In genomic region chr6:87043131-87043516, GRCm38 (mm10) we compare ENCODE assay signal across 8 mouse cellular contexts. TPM values are rescaled to one million over a fixed set of nuclear protein-coding genes. Genes with fewer than 3 reads are reported as not detected.
A peak's percentile ranks its signal among the peaks of the same experiment; 100 is the strongest.
DNase-seq lines count a peak whose midpoint lies in the region; ATAC-seq and TF ChIP-seq lines count a peak whose summit lies in the region.

No protein-coding gene starts in this region.

- WGBS in kidney, embryonic 15.5 days = under 1% methylated on average over 9 of the region's 9 CpGs
- WGBS in bone marrow, adult 2 months = 10% methylated on average over 9 of the region's 9 CpGs
- WGBS in hindbrain, embryonic 14.5 days = 2% methylated on average over 9 of the region's 9 CpGs
- 0% methylated on average over 9 of the region's 9 CpGs for WGBS in midbrain, embryonic 14.5 days

- no peaks in the 10 kb centered on the region for H3K9me3 ChIP-seq in kidney, embryonic 15.5 days (replicated peaks)
- no peaks in the 10 kb centered on the region for H3K9me3 ChIP-seq in hindbrain, embryonic 14.5 days (ENCODE audit: control insufficient read depth, low read length)
- H3K9me3 ChIP-seq in midbrain, embryonic 14.5 days (ENCODE audit: control insufficient read depth, low read length) = no peaks in the 10 kb centered on the region

- peak overlapping the region; percentile 83 for H3K4me2 ChIP-seq in kidney, embryonic 15.5 days
- H3K4me2 ChIP-seq in hindbrain, embryonic 14.5 days (replicated peaks) = peak overlapping the region; percentile 82
- H3K4me2 ChIP-seq in midbrain, embryonic 14.5 days (ENCODE audit: low read length) = peak overlapping the region; percentile 67

- peak overlapping the region; percentile 74 for H3K4me3 ChIP-seq in kidney, embryonic 15.5 days (replicated peaks)
- peak overlapping the region; percentile 88 for H3K4me3 ChIP-seq in bone marrow, adult 2 months (replicated peaks; ENCODE audit: control insufficient read depth, low read depth, low read length)
- H3K4me3 ChIP-seq in hindbrain, embryonic 14.5 days (replicated peaks; ENCODE audit: low read length) = peak overlapping the region; percentile 97
- peak overlapping the region; percentile 88 for H3K4me3 ChIP-seq in midbrain, embryonic 14.5 days (replicated peaks; ENCODE audit: low read depth, low read length)

- H3K27ac ChIP-seq in kidney, embryonic 15.5 days = peak overlapping the region; percentile 100
- peak overlapping the region; percentile 96 for H3K27ac ChIP-seq in bone marrow, adult 2 months (ENCODE audit: control insufficient read depth, insufficient read depth, low read depth, low read length, poor library complexity)
- H3K27ac ChIP-seq in hindbrain, embryonic 14.5 days = peak overlapping the region; percentile 99
- H3K27ac ChIP-seq in midbrain, embryonic 14.5 days (replicated peaks; ENCODE audit: low read depth, low read length) = peak overlapping the region; percentile 97

- TF ChIP-seq CTCF in bone marrow, adult 2 months (IDR thresholded peaks at IDR 0.05; ENCODE audit: control insufficient read depth, insufficient read depth, low read length) = no peak

- H3K4me1 ChIP-seq in kidney, embryonic 15.5 days = peaks cover 15% of the 10 kb centered on the region
- peaks cover 1% of the 10 kb centered on the region; the same call in 1 of the 2 replicates for H3K4me1 ChIP-seq in bone marrow, adult 2 months (ENCODE audit: control insufficient read depth, insufficient read depth, low read length)
- H3K4me1 ChIP-seq in hindbrain, embryonic 14.5 days (replicated peaks; ENCODE audit: control insufficient read depth, insufficient read depth, low read length) = peaks cover 13% of the 10 kb centered on the region
- H3K4me1 ChIP-seq in midbrain, embryonic 14.5 days (ENCODE audit: control insufficient read depth, insufficient read depth, low read length) = peaks cover 7% of the 10 kb centered on the region

- no peaks in the 10 kb centered on the region for H3K27me3 ChIP-seq in kidney, embryonic 15.5 days
- H3K27me3 ChIP-seq in hindbrain, embryonic 14.5 days (ENCODE audit: control insufficient read depth, insufficient read depth, low read length) = no peaks in the 10 kb centered on the region
- no peaks in the 10 kb centered on the region for H3K27me3 ChIP-seq in midbrain, embryonic 14.5 days (ENCODE audit: control insufficient read depth, insufficient read depth, low read length)

- ATAC-seq in kidney, embryonic 15.5 days (replicated peaks; ENCODE audit: low FRiP score) = peak; percentile 47
- peak; percentile 34 for ATAC-seq in hindbrain, embryonic 14.5 days (ENCODE audit: low FRiP score)
- peak; percentile 3; the same call in 1 of the 2 replicates for ATAC-seq in midbrain, embryonic 14.5 days (ENCODE audit: low FRiP score, low TSS enrichment)

- no peak for DNase-seq in kidney, postnatal 14 days
- DNase-seq in hindbrain, embryonic 14.5 days (ENCODE audit: low spot score) = no peak
- DNase-seq in midbrain, embryonic 14.5 days = peak; percentile 60
- DNase-seq in thymus, postnatal 0 days (ENCODE audit: low spot score) = no peak
- DNase-seq in right cerebral cortex, postnatal 4 days = no peak
- no peak for DNase-seq in testis, postnatal 14 days (ENCODE audit: low spot score)

- H3K9ac ChIP-seq in kidney, embryonic 15.5 days = peak overlapping the region; percentile 89
- H3K9ac ChIP-seq in hindbrain, embryonic 14.5 days = peak overlapping the region; percentile 94
- H3K9ac ChIP-seq in midbrain, embryonic 14.5 days (replicated peaks; ENCODE audit: low read length) = peak overlapping the region; percentile 92

- peaks cover 9% of the 10 kb centered on the region for H3K36me3 ChIP-seq in kidney, embryonic 15.5 days
- H3K36me3 ChIP-seq in hindbrain, embryonic 14.5 days (replicated peaks; ENCODE audit: control insufficient read depth, insufficient read depth) = peaks cover 4% of the 10 kb centered on the region
- H3K36me3 ChIP-seq in midbrain, embryonic 14.5 days (ENCODE audit: control insufficient read depth, insufficient read depth, low read length) = no peaks in the 10 kb centered on the region

- TF ChIP-seq POLR2A in bone marrow, adult 2 months (IDR thresholded peaks at IDR 0.05; ENCODE audit: borderline replicate concordance, control insufficient read depth, low read depth, low read length) = no peak

RNA-seq across cellular contexts. Expression of gene Gfpt1, which starts 0.5 kb away (rescaled TPM):
- 19.8 and 22.0 TPM in 2 replicates for polyA plus RNA-seq in kidney, embryonic 15.5 days (2015; fragmentation: Nextera tagmentation; extraction: Ambion mirVana)
- 6.1 and 11.5 TPM in 2 replicates for polyA plus RNA-seq in bone marrow, adult 2 months (2011; ENCODE audit: insufficient read depth, insufficient read length, low replicate concordance, missing spikeins)
- polyA plus RNA-seq in hindbrain, embryonic 14.5 days (2014; fragmentation: Nextera tagmentation; extraction: Ambion mirVana) = 26.9 and 28.8 TPM in 2 replicates
- polyA plus RNA-seq in midbrain, embryonic 14.5 days (2014; fragmentation: Nextera tagmentation; extraction: Ambion mirVana) = 27.3 and 27.8 TPM in 2 replicates
- 10.8 and 11.3 TPM in 2 replicates for polyA plus RNA-seq in thymus, postnatal 0 days (2015; fragmentation: Nextera tagmentation; extraction: Ambion mirVana)

RNA-seq across cellular contexts. Expression of gene Nfu1, which starts 34.1 kb away (rescaled TPM):
- 104 and 106 TPM in 2 replicates for polyA plus RNA-seq in kidney, embryonic 15.5 days (2015; fragmentation: Nextera tagmentation; extraction: Ambion mirVana)
- polyA plus RNA-seq in bone marrow, adult 2 months (2011; ENCODE audit: insufficient read depth, insufficient read length, low replicate concordance, missing spikeins) = 25.4 and 65.4 TPM in 2 replicates
- 137 and 146 TPM in 2 replicates for polyA plus RNA-seq in hindbrain, embryonic 14.5 days (2014; fragmentation: Nextera tagmentation; extraction: Ambion mirVana)
- 130 and 158 TPM in 2 replicates for polyA plus RNA-seq in midbrain, embryonic 14.5 days (2014; fragmentation: Nextera tagmentation; extraction: Ambion mirVana)
- polyA plus RNA-seq in thymus, postnatal 0 days (2015; fragmentation: Nextera tagmentation; extraction: Ambion mirVana) = 86.1 and 93.7 TPM in 2 replicates
